Mouse (Mus musculus): ENCODE measurements at regions not wholly inside any gene's neighbourhood (a gene's known extent, or its start where the extent isn't known, plus 50 kb on each side); places are given as distances from the start of the nearest gene placed in this dataset.

GRCm38 (mm10) chr10:68655491-68655890 is 68.0 kb upstream of the Tmem26 start:
- TF ChIP-seq CTCF (IDR thresholded peaks at IDR 0.05; ENCODE audit: extremely low read depth, insufficient read depth, low read length), result no peak
- TF ChIP-seq POLR2A (IDR thresholded peaks at IDR 0.05; ENCODE audit: extremely low read depth, insufficient read depth, low read length), result no peak

Data from cortical plate, adult 2 months (tissue).